Mouse (Mus musculus): ENCODE data around the gene Rac1.

- no peak for TF ChIP-seq CTCF (IDR thresholded peaks at IDR 0.05; ENCODE audit: borderline replicate concordance, insufficient read depth, low read depth, low read length)
- no peak for TF ChIP-seq POLR2A (IDR thresholded peaks at IDR 0.05; ENCODE audit: borderline replicate concordance, insufficient read depth, low read length)
These were observed 33.2 kb upstream of the Rac1 start for GRCm38 (mm10) chr5:143561009-143561408.
